Mouse (Mus musculus) adipocyte (in vitro differentiated cells): Measurements from ENCODE around the gene 1700129C05Rik.
A peak's percentile ranks its signal among the peaks of the same experiment; 100 is the strongest.

Experiments used
- DNase-seq: peaks from one replicate; pipeline ENCODE4 v3.0.0-alpha.2; 2016; ENCODE audit warnings: low spot score

The 1700129C05Rik gene

DNA sequence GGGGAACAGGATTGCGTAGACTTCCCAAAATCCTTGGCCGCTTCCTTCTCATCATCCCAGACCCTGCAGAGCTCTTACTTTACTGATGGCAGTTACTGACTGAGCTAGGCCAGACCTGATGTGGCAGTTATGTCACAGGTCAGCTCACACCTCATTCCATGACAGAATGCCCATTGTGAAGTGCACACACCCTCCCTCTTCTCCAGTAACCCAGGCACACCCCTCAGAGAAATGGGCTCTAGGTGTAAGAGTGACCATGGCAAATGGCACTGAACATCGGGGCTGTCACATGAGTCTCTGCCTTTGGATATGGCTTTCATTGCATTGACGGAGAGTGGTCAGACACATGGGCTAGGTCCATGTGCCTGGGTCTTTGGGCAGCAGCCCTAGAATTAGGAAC is at the start of gene 1700129C05Rik:
Gene 1700129C05Rik, minus strand, starts transcription at position 101 of the 400 bp plus-strand sequence.
- DNase-seq: no peak

DNA sequence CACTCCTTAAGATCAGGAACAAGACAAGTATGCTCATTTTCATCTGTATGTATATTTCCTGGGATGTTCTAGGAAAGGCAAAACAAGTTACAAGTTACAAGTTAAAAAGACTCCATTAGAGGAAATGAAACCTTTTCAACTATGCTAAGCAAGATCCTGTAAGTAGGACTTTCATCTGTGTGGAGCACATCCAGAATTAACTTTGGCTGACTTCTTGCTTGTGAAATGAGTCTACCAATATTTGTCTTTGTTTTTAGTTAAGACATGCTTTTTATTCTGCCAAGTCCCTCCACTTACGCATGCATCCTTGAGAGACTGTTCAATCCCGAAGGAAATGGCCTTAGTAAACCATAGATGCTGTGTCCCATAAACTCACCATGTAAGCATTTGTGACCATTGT is 43.4 kb upstream of the 1700129C05Rik start:
- DNase-seq: no peak

DNA sequence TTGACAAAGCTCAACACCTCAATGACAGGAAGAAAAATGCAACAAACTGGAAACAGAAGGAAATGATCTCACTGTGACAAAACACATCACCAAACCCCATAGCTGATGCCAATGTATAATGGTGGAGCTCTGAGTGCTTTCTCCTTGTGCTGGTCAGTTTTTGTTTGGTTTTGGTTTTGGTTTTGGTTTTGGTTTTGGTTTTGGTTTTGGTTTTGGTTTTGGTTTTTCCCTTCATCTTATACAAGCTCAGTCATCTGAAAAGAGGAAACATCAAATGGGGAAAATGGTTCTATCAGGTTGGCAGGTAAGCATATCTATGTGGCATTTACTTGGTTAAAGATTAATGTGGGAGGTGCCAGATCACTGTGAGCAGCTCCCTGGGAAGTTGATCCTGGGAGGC is 42.8 kb upstream of the 1700129C05Rik start:
- no peak for DNase-seq

DNA sequence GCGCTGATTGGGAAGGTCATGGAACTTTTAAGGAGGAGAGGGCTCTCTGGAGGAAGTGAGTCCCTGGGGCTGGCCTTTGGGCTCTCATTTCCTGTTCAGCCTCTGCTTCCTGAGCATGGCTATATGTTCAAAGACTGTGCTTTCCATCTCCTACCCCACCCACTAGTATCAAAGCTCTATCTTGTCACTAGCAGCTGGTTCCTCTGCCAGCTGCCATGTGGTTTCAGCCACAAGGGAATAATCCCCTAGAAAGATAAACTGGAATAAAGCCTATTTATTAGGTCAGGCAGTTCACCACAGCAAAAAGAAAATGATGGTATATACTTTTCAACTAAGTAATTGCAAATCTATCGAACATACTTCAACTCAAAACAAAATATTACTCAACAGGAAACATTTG is 40.0 kb upstream of the 1700129C05Rik start:
- DNase-seq: no peak

DNA sequence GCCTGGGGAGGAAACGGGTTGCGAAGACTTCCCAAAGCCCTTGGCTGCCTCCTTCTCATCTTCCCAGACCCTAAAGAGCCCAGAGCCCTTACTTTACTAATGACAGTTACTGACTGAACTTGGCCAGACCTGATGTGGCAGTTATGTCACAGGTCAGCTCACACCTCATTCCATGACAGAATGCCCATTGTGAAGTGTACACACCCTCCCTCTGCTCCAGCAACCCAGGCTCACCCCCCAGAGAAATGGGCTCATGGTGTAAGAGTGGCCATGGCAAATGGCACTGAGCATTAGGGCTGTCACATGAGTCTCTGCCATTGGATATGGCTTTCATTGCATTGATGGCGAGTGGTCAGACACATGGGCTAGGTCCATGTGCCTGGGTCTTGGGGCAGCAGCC is 36.0 kb upstream of the 1700129C05Rik start, which contains the start of gene Gm5142:
Gene Gm5142, minus strand, starts transcription at position 101 of the 400 bp plus-strand sequence.
- no peak for DNase-seq

DNA sequence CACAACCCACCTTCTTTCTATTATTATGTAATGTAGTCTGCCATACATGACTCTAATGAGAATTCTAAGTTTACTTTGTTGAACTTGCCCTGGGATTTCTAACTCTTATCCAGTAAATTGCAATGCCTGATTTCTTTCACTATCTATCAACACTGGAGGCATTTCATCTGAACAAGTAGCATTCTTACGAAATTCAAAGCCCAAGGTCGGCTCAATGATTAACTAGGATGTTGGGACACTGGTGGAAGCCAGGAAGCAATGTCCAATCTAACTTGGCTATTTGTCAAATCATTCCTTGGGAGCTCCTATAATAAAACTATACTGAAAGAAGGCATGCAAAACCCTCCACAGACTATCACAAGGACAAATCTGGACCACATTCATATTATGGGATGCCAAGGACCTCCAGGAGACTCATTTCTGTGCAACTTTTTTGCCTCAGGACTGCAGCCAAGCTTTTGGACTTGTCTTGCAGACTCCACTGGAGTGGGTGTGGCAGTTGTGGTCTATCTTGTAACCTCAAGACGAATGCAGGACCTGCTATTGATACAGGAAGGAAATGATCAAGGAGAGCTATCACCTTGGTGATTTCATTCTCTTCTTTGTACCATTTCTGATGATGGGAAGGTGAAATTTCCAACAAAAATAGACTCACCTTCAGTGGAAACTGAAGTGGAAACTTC is 14.5 kb upstream of the 1700129C05Rik start:
- DNase-seq: no peak

DNA sequence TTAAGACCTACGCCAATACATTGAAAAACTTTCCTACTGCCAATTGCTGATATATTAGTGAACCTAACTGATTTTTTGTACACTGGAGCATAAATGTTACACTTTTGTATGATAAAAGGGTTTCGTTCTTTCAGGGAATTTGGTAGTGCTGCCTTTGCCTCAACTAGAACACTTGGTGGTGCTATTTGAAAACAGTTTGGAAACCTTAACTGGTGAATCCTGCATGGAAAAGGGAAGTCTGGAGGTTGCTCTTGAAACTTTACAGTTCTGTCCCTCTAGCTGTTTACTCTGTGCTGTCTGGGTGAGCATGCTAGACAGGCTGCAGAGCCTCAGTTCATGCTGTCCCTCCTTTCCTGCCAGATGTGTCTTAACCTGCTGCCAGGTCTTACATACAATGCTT is 12.9 kb upstream of the 1700129C05Rik start:
- peak; percentile 42 for DNase-seq

DNA sequence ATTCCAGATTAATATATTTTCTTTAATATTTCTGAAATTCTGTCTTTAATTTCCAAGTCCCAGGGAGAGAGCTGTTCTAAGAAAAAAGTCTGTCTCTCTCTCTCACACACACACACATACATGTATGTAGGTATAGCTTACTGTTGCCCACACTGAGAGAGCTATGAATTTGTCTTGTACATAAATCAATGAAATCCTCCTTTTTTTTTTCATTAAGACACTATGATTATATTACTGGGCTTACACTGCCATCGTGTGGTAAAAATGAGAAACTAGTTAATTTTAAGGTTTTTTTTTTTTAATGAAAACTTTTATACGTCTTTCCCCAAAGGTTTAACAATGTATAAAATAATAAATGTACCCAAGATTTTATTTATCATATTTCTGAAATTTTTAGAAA is 28.4 kb downstream of the 1700129C05Rik start:
- DNase-seq: peak; percentile 51

DNA sequence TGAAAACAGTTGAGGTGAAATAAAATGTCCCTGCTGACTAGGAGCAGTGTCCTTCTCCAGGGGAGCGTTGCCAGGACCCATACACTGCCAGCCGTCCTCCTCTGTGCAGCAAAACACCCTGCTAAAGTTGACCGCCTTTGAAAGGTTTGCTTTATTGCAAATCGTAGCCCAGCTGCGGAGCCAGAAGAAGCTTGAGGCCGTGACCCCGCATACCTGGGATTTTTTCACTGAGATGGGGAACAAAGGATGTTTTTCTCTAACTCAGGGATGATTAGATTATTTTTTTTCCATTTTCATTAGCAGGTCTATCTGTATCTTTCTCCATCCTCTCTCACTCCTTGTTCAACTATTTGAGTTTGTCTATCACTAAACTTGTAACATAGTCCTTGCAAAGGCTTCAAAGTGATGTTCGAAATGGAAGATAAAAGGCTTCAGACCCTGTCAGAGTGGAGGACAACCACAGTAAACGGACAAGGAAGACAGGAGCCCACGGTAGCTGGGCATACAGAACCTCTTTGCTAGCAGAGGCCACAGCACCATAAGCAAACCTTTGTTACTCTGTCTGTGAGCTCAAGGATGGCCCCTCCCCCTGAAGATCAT is 38.6 kb downstream of the 1700129C05Rik start:
- DNase-seq: no peak

DNA sequence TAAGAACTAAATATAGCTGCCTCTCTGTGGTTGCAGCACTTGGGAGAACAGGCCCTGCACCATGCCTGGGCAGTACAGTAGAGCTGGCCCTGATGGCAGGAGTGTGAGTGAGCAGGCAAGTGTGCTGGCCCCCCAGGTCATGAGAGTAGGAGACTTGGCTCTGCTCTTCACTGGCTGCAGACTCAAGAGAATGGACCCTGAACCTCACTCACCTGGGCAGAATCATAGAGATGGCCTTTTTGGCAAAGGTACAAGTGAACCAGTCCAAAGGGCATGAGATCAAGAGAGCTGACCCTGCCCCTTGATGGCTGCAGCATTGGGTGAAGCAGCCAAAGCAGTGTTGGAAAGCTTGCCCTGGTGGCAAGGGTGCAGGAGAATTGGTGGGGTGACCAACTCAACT is 49.1 kb downstream of the 1700129C05Rik start:
- no peak for DNase-seq

DNA sequence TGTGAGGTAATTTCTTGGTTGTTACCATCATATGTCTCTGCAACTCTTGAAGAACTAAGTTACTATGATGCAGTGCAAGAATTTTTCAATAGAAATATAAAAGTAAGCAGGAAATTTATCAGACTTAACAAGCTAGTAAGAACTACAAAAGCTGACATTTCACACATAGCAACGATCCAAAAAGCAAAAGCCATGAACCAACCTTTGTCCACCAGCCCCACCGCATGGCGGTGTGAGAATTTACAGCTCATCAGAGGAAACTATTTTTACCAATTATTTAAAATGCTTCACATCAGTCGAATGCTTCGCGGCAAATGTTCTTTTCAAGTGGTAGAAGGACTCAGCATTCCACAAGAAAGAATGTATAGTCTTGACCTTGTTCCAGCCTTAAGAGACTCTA is 58.3 kb downstream of the 1700129C05Rik start:
- DNase-seq: peak; percentile 41
